Mouse (Mus musculus): Measurements from ENCODE around the gene Vmn1r213.

Vmn1r213 gene

DNA sequence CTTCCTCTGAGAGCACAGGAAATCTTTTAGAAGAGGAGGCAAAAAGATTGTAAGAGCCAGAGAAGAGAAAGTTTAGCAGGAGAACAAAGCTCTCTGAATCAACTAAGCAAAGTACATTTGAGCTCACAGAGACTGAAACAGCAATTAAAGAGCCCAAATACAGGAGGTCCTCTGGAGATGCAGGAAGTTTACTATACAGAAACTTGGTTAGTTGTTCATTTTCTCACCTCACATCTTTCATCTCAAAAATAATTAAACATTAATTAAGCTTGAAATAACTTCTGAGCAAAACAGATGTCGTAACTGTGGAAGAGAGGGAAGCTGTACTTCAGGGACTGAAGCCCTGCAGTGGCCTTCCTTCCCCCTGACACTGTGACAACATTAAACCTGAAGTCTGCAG is at the start of gene Vmn1r213:
Gene Vmn1r213, plus strand, starts transcription at position 301 of the 400 bp plus-strand sequence.
- no peak for DNase-seq (ENCODE audit: low spot score)

DNA sequence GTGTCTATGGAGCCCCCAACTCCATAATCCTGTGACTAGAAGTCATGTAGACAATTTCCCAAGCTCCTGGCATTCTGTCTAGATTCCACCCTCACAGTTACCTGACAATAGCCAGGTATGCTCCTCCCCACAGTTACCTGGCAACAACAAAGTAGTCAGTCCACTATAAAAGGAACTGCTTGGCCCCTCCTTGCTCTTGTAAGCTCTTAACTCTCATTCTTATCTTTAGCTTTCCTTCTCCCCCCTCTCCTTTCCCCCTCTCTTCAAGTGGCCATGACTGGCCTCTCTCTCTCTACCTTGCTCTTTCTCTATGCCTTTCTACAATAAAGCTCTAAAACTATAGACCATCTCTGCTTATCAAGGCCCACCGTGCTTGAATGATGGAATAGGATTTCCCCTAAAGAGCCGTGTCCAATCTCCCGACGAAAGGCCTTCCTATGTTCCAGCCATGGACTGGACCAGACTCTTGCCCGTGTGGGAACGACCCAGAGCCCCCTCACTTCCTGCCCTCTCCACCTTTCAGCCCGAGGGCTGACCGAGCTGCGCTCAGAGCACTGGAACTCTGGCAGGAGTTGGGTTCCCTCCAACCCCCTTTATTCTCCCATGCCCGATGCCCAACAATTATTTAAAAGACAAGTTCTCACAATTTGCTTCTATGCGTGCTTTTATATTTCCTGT is 17.1 kb upstream of the Vmn1r213 start:
- DNase-seq (ENCODE audit: low spot score), result no peak

DNA sequence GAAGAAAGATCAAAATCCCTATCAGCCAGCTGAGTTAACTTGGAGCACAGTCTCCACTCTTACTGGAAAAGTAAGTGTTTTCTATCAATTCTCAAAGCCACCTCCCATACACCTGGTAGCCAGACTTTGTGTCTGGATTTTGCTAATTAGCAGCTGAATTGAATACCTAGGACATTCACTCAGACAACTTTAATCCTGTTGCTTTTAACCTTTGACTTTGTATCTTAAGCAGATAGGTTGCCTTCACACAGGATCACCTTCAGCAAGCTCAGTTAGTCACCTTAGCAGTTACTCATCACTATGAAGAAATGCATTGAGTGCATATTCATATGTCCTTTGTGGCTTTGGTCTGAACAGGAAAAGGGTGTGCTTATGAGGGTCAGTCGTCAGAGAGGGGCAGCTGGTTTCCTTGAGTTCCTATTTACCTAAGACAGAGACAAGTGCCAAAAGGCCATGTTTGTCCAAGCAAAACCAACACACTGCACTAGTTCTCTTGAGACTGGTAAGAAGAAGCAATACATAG is 15.2 kb upstream of the Vmn1r213 start:
- DNase-seq (ENCODE audit: low spot score), result no peak

DNA sequence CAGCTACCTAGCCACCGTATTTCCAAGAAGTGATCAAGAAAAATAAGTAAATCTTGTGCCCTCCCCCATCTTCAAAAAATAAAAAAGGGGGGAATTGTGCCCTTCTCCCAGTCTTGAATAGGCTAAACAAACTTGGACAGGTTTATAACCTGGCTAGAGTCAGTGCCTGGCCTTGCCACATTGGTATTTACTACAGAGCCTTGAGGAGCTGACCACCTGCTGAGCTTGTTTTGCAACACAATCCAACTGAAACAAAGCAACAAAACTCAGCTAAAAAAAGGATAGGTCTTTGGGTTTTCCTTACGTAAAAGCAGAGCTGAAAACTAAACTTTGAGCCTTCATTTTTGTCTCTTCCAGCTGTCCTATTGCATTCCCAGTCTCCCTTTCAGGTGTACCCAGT is 14.7 kb upstream of the Vmn1r213 start:
- no peak for DNase-seq (ENCODE audit: low spot score)

DNA sequence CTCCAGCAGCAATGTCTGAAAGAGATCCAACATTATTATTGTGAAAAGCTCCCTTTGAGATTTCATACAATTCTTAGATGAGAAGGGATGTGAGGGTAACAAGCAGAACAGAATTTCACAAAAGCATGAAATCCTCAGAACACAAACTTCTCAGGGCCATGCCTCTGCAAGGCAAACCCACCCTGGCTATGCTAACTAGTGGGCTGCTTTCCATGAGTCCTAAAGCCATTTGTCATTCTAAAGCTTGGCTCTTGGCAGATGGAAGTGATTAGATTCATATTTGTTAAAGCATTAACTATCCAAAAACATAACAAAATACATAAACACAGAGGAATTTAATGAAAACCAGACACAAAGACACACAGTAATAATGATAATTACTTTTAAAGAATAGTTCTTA is 10.7 kb downstream of the Vmn1r213 start:
- DNase-seq (ENCODE audit: low spot score), result no peak

DNA sequence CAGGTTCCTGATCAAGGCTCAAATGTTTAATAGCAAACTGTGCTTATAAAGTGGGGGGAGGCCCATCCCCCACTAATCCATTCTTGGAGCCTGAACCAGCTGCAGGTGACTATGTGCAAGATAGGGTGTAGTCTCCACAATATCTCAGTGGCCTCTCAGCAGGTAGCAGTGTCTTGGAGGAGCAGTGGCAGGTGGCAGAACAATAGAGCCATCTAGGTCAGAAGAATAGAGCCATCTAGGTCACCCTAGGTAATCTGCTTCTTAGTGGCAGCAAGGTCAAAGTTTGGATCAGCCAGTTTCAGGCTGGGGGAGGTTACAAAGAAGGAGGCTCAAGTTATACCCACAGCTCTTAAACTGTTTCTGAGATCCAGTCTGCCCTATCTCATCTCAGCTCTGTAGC is 17.4 kb downstream of the Vmn1r213 start:
- no peak for DNase-seq (ENCODE audit: low spot score)

DNA sequence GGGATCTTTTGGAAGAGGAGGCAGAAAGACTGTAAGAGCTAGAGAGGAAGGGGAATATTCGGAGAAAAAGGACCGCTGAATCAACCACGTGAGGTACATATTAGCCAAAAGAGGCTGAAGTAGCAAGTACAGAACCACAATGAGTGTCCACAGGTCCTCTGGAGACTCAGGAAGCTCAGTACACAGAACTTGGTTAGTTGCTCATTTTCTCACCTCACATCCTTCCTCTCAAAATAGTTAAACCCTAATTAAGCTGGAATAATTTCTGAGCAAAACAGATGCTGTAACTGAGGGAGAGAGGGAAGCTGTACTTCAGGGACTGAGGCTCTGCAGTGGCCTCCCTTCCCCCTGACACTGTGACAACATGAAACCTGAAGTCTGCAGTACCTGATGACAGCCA is 22.7 kb downstream of the Vmn1r213 start, which contains the start of gene Vmn1r214:
Gene Vmn1r214, plus strand, starts transcription at position 301 of the 400 bp plus-strand sequence.
- DNase-seq (ENCODE audit: low spot score), result no peak

DNA sequence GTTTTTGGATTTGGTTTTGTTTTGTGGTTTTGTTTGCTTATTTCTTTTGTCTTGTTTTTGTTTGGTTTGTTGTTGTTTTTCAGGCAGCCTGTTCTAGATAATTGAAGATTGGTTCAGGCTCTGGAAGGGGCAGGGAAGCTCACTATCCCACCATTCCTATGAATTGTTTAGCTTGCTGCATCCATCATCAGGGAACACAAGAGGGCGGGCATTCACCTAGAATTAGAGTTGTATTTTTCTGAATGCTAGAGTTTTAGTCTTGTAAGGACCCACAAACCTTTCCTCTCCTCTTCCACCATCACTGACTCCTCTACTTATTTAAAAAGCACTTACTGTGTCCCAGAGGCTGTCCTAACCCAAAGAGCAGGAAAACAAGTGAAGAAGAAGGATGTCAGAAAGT is 50.3 kb downstream of the Vmn1r213 start:
- no peak for DNase-seq (ENCODE audit: low spot score)
